Mouse (Mus musculus): ENCODE results near the gene Focad.

GRCm38 (mm10) chr4:88338130-88338529 lies 243.7 kb downstream of the Focad start:
- TF ChIP-seq CTCF (IDR thresholded peaks at IDR 0.05; ENCODE audit: borderline replicate concordance, control insufficient read depth, extremely low read depth, insufficient read depth, low read length, poor library complexity), result no peak
- TF ChIP-seq POLR2A (IDR thresholded peaks at IDR 0.05; ENCODE audit: control insufficient read depth, extremely low read depth, insufficient read depth, low read length, poor library complexity), result no peak
